Mouse (Mus musculus): ENCODE data around the gene Kmt2d.
"Not testable (repeated sequence)": the region's sequence is repeated elsewhere in the genome, so short reads cannot be mapped to it uniquely, and the experiment has no call there.

The Kmt2d gene

DNA sequence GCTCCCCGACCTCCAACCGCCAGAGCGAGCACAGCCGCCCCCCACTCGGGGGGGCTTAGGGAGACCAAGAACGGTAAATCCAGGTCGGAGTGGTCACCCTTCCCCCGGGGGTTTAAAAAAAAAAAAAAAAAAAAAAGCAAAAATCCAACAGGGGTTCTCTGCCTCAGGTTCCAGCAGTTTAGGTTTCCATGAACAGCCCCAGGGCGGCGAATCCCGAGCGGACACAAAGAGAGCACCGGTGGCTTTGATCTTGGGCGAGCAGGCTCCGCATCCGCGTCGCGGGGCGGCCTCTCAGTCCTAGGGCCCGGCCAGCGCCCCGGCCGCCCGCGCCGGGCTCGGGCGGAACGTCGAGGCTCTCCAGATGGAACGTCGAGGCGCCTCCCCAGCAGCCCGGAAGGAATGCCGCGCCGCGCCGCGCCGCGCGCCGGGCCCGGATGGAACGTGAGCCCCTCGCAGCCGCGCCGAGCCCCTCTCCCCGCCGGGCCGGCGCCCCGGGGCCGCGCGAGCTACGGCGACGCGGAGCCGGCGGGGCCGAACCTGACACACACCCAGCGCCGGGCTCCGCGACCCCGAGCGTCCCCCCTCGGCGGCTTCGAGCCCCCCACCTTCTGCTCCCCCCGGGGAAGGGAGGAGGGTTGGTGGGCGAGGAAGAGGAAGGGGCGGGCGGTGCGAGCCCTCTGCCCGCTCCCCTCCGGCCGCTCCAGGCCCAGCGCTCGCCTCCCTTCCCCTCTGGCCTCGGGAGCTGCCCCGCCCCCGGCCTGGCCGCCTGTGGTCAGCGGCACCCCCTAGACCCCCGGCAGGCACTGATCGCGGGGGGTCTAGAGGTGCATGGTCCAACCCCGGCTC, at the start of gene Kmt2d:
TSS of gene Kmt2d (minus strand) at position 135 of the 846 bp plus-strand sequence.
- no peak for DNase-seq (ENCODE audit: low spot score)

DNA sequence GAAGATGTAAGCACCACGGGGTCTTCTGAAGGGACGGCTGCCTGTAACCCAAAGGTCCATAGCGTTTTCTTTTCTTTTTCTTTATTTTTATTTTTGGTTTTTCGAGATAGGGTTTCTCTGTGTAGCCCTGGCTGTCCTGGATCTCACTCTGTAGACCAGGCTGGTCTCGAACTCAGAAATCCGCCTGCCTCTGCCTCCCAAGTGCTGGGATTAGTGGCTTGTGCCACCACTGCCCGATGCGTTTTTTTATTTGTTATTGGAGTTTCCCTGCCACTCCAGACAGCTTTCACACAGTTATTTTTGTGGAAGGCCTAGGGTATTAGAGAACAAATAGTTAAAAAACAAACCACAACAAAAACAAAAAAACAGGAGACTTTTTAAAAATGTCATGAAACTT, 47.5 kb upstream of the Kmt2d start:
- not testable (repeated sequence) for DNase-seq (ENCODE audit: low spot score)

DNA sequence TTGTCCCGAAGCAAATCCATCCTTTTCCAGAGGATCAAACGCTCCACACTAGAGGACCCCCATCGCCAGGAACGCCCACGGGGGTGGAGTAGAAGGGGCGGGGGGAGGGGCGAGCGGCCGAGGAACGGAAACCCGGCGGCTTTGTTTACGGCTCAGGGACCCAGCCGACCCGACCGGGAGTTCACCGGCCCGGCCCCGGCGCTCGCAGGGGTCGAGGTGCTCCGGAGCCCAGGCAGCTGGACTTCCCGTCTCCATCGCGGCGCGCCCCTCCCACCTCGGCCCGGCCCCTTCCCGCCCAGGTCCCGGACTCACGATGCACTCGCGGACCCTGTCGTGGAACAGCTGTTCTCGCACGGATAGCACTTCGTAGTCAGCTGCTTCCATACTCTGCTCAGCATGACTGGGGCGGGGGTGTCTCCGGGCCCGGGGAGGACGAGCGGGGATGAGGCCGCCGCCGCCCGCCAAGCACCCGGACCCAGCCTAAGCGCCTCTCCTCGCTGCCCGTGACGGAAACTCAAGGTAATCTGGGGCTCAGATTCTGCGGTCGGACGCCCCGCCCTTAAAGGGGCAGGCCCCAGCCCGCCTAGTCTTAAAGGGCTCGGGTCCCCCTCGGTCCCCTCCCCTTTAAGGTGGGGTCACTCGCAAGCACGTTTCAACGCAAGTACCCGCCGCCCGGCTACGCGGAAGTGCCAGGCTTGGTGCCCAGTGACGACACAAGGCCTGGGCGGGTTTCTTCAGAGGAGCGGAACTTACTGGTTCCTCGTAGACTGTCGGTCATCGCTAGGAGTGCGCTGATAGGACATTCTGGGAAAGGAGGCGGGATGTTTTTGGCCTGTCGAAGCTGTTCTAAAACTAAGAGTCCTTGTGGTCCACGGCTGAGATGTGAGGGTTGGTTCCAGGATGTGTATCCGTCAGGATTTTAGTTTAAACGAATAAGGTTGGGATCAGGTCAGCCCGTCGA, 46.8 kb upstream of the Kmt2d start, which contains the start of gene Lmbr1l:
TSS of gene Lmbr1l (minus strand) at position 694 of the 961 bp plus-strand sequence.
- peak; percentile 99 for DNase-seq (ENCODE audit: low spot score)

- DNase-seq (ENCODE audit: low spot score): no peak
Observed at GRCm38 (mm10) chr15:98917091-98917490, 46.1 kb upstream of the Kmt2d start.

- DNase-seq (ENCODE audit: low spot score): no peak
Observed at GRCm38 (mm10) chr15:98916016-98916415, 45.0 kb upstream of the Kmt2d start.

DNA sequence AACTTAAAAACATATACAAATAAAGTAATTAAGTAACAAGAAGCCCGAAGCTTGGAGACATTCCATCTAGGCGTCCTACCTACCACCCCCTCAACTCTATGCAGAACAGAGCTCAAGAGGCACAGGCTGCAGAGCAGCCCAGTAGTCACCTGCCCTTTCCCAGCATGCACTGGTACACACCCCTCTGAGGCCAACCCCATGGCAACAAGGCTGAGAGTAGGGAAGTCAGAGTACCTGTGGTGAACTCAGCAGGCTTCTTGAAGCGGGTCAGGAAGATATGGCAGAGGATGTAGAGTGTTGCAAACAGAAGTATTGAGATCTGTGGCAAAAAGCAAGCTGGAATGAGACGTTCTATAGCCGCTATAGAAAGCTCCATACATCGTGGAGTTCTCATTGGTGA, 43.9 kb upstream of the Kmt2d start:
- no peak for DNase-seq (ENCODE audit: low spot score)

GRCm38 (mm10) chr15:98904692-98905091, 33.7 kb upstream of the Kmt2d start:
- DNase-seq (ENCODE audit: low spot score): no peak

- no peak for DNase-seq (ENCODE audit: low spot score)
Observed at GRCm38 (mm10) chr15:98902600-98902999, 31.6 kb upstream of the Kmt2d start.

DNA sequence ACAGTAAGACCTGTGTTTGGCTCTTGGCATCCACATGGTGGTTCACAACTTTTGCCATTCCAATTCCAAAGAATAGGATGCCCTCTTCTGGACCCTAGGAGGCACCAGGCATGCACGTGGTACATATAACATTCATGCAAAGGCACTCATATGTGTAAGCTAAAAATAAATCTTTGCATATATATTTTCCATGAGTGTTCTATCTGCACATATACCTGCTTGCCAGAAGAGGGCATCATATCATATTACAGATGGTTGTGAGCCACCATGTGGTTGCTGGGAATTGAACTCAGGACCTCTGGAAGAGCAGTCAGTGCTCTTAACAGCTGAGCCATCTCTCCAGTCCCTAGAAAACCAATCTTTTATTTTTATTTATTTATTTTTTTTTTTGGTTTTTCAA, 30.5 kb upstream of the Kmt2d start:
- no peak for DNase-seq (ENCODE audit: low spot score)

DNA sequence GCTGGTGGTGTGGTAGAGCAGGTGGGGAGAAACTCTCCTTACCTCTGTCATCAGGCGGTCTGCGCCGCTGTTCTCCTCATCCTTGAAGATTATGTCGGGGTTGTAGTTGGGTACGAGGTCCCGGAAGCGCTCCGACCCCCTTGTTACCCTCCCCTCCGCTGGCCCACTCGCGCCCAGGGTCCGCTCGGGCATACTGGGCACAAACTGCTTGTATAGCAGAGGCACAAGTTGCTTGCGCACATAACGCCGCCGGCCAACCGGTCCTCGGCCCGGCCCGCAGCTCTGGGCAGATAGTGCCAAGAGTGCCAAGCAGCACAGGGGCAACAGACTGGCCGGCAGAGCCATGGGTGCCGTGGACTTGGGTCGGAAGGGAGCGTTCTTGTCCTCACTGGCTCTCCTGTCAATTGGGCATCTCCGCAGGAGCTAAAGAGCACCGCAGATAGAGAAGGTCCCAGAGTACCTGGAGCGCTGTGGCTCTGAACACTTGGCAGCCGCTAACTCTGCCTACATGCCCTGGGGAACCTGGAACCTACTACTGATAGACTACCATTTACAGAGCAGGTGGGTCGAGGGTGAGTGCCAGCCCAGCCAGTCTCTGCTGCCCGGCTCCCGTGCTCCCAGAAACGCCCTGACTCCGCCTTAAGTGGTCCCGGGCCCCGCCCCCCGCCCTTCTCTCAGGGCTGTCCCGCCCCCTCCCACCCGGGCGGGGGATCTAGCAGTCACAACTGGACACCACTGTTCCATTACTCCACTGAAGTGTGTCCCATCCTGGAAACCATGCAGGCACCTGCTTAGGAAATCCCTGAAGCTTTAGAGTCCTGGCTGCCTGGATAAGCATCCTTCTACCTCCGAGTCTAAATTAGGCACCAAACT, 27.2 kb upstream of the Kmt2d start, which contains the start of gene Dhh:
TSS of gene Dhh (minus strand) at position 613 of the 873 bp plus-strand sequence.
- DNase-seq (ENCODE audit: low spot score): peak; percentile 66

DNA sequence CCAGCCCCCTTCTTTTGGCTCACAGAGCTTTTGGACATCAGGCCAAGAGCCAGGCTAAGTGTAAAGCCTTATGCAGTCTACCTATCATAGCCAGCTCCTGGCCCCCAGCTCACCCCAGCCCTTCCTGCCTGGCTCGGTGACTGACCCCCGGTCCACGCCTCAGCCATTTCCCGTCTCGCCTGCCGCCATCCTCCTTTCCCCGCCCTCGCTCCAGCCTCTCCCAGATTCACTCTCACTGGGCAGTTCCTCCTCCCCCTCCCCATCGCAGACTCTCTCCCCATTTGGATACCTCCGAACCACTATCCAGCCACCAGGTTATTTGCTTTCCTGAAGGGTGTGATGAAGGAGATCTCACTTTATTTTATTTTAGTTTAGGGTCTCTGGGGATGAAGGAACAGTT, 26.5 kb upstream of the Kmt2d start:
- DNase-seq (ENCODE audit: low spot score): peak; percentile 44

GRCm38 (mm10) chr15:98895635-98896589, 24.9 kb upstream of the Kmt2d start:
- peak; percentile 82 for DNase-seq (ENCODE audit: low spot score)

GRCm38 (mm10) chr15:98894746-98895634, 24.0 kb upstream of the Kmt2d start:
- DNase-seq (ENCODE audit: low spot score): no peak

DNA sequence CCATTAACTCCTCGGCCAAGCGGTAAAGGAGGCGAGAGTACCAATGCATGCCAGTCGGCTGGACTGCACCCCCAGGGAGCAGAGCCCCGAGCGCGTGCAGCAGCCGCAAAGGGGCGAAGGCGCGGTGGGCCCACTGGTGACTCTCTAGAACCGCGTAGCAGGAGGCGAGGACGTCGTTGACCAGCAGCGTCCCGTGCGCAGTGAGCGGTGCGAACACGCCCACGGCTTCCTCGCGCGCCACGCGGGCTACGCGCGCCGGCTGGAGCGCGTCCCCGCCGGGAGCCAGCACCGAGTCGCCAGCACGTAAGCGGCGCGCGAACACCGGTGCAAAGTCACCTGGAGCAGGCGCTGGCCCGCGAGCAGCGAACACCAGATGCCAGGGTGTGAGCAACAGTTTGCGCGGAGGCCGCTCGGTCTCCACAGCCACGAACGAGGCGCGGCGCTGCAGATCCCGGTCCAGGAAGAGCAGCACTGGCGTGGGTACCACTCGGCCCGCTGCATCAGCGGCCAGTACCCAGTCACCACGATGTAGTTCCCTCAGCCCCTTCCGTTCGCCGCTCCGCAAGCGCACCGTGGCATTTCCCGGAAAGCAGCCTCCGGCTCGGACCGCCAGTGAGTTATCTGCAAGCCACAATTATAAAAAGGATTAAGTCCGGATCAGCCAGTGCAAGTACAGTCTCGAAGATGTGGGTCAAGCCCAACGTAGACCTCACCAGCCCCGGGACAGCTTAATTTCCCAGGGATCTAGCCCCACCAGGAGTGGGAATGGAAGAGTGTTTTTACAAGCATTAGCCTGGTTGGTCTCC, 23.1 kb upstream of the Kmt2d start, which contains the start of gene Rhebl1:
TSS of gene Rhebl1 (minus strand) at position 601 of the 806 bp plus-strand sequence.
- DNase-seq (ENCODE audit: low spot score): peak; percentile 38

DNA sequence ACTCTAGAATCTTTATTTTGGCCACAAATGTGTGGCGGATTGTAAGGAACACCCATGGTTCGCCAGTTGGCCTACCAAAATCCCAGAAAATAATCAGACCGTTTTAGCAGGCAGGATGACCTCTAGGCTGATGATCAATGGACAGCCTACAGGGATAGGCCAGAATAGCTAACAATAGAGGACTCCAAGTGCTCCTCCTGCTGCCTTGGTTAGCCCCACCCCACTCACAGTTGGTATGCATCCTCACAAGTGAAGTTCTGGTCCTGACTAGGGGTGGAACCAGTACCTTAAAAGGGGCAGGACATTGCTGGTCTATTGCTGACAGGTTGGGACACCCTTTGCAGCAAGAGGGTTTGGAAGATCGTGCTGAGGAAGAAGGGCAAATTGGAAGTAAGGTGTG, 22.0 kb upstream of the Kmt2d start:
- DNase-seq (ENCODE audit: low spot score): no peak

DNA sequence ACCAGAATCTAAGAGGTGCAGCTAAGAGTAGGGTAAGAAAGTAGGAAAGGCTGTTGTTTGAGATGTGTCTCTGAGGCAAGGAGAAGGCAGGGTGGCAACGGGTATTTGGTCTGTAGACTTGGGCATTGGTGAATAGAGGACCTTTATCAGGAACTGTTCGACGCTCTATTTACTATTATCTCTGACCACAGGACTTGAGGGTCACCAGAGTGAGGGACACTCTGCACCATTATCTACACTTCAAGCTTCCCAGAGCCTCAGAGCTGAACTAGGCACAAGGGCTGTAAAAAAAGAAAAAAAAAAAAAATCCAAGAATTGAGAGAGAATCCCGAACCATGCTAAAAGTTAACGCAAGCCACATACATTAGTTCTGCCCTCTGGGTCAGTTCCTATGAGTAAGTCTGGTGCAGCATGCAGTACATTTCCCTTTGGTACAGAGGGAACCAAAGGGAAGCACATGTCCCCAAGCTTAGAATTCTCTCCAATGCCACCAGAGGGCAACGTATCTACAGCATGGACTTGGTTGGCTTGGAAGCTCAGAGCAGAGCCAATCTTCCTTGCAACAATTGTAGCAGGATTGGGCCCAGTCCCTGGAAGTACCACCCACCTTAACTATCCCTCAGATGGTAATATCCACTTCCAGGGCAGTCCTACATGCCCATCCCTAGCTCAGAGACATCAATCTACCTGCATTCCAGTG, 21.1 kb upstream of the Kmt2d start:
- peak; percentile 34 for DNase-seq (ENCODE audit: low spot score)

GRCm38 (mm10) chr15:98891198-98891742, 20.3 kb upstream of the Kmt2d start:
- DNase-seq (ENCODE audit: low spot score): no peak
